Mouse (Mus musculus) olfactory bulb, adult 2 months (tissue): ENCODE results near the gene Ldb2. TPM values are rescaled to one million over a fixed set of nuclear protein-coding genes. Genes with fewer than 3 reads are reported as not detected.

Experiments used
- H3K27ac ChIP-seq: fragments of 200-500 bp; 2 replicates; pipeline ENCODE4 v1.5.1; 2012; ENCODE audit warnings: low read depth, low read length; ENCODE audit not compliant: insufficient read depth
- H3K4me1 ChIP-seq: fragments of 200-500 bp; 2 replicates; pipeline ENCODE4 v1.6.1; 2012; ENCODE audit warnings: low read length; ENCODE audit not compliant: control insufficient read depth, insufficient read depth
- H3K4me3 ChIP-seq: fragments of 200-500 bp; 2 replicates; pipeline ENCODE4 v1.5.1; 2012; ENCODE audit warnings: mild to moderate bottlenecking, low read depth, low read length, moderate library complexity; ENCODE audit not compliant: insufficient read depth
- CTCF ChIP-seq: fragments of 200-500 bp; IDR thresholded peaks from 2 replicates; pipeline ENCODE4 v1.5.1; 2012; ENCODE audit warnings: low read depth, mild to moderate bottlenecking, low read length, moderate library complexity; ENCODE audit not compliant: insufficient read depth
- POLR2A ChIP-seq: fragments of 200-500 bp; IDR thresholded peaks from 2 replicates; pipeline ENCODE4 v1.6.1; 2012; ENCODE audit warnings: mild to moderate bottlenecking, low read depth, low read length, moderate library complexity; ENCODE audit not compliant: insufficient read depth
- WGBS: fragments of 180-500 bp; shearing (Covaris S2); methylation state at CpG from one replicate; pipeline ENCODE4 v1.1.7; 2018; 5-methylcytosine and 5-hydroxymethylcytosine counted together
- polyA plus RNA-seq: library from polyadenylated mRNA; stranded (reverse); fragments of >200 nt; gene quantifications from 2 replicates; pipeline ENCODE4 v1.2.4, GENCODE M21; 2012; ENCODE audit warnings: low replicate concordance; ENCODE audit not compliant: missing spikeins, insufficient read depth, insufficient read length

Gene Ldb2
- polyA plus RNA-seq, 1 experiment, result not detected

- Histone ChIP-seq H3K4me3 (no peak overlapping the region), H3K4me1 (no peaks in the 10 kb centered on the region), H3K27ac (no peak overlapping the region)
- WGBS, result 83% methylated on average over 2 of the region's 2 CpGs
- TF ChIP-seq POLR2A (no peak), CTCF (no peak)
These were observed 129.1 kb downstream of the Ldb2 start for GRCm38 (mm10) chr5:44670336-44670735.

DNA sequence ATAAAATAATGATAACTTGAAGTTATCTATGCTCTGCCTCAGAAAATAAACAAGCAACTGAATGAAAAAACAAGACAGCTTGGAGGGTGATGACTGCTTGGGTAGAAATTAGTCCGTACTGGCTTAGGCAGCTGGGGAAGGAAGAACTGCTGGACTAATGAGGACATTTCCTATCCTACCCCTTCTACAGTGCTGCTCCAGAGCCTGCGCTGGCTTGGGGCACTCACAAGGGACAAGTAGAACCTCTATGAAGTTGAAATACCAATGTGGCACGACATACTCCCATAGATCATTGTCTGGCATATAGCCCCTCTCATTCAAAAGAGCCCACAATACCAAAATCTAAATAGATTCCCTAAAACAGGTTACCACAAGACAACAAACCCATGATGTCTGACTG lies 131.6 kb downstream of the Ldb2 start:
- 92% methylated on average over 3 of the region's 3 CpGs for whole genome bisulfite sequencing
- H3K27ac ChIP-seq, result no peak overlapping the region

DNA sequence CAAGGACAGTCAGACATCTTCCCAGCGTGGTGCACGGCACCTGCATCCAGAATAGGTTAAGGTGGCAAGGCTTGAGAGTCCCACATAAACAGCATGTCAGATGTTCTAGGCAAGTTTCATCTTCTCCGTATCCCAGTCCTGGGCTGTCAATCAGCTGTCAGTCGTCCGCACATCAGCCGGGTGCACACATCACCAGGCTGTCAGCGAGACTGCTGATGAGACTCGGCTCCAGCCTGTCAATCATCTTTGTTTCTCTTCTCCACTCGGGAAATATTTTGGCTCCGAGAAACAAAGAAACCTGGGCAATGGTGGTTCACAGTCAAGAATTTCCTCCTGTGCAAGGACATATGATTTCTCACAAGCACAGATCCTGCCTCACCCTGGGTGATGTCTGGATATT lies 132.1 kb downstream of the Ldb2 start:
- TF ChIP-seq CTCF (no peak), POLR2A (no peak)
- 79% methylated on average over 10 of the region's 10 CpGs for WGBS
- H3K4me1 ChIP-seq, result no peaks in the 10 kb centered on the region
- H3K27ac ChIP-seq, result no peak overlapping the region
- no peak overlapping the region for H3K4me3 ChIP-seq

More for the DNA sequence above, 131.6 kb downstream of the Ldb2 start:
- Histone ChIP-seq H3K4me3 (no peak overlapping the region), H3K4me1 (no peaks in the 10 kb centered on the region)
- TF ChIP-seq CTCF (no peak), POLR2A (no peak)

GRCm38 (mm10) chr5:44659651-44660050 lies 139.8 kb downstream of the Ldb2 start:
- WGBS, result 93% methylated on average over 11 of the region's 11 CpGs
- H3K4me3 ChIP-seq, result no peak overlapping the region
- no peaks in the 10 kb centered on the region for H3K4me1 ChIP-seq
- no peak for TF ChIP-seq CTCF
- no peak for TF ChIP-seq POLR2A
- no peak overlapping the region for H3K27ac ChIP-seq

DNA sequence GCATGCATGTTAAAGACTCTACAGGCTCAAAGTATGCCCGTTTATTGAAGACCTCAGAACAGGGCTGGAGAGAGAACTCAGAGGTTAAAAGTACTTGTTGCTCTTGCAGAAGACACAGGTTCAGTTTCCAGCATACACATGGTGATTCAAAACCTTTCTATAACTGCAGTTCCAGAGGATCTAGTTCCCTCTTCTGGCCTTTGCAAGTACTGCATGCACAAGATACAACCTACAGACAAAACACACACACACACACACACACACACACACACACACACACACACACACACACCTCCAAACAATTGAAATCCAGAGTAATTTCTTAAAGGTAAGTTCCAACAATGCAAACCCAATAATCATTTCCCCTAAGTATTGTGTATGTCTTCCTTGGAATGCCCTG lies 142.8 kb downstream of the Ldb2 start:
- Histone ChIP-seq H3K27ac (no peak overlapping the region), H3K4me1 (no peaks in the 10 kb centered on the region), H3K4me3 (no peak overlapping the region)
- no peak for TF ChIP-seq POLR2A
- TF ChIP-seq CTCF, result no peak
- 100% methylated on average over 1 of the region's 1 CpGs for WGBS

- Histone ChIP-seq H3K27ac (no peak overlapping the region), H3K4me1 (no peaks in the 10 kb centered on the region), H3K4me3 (no peak overlapping the region)
- 36% methylated on average over 9 of the region's 9 CpGs for WGBS
- no peak for TF ChIP-seq POLR2A
- no peak for TF ChIP-seq CTCF
These were observed 145.1 kb downstream of the Ldb2 start for GRCm38 (mm10) chr5:44654403-44654802.

DNA sequence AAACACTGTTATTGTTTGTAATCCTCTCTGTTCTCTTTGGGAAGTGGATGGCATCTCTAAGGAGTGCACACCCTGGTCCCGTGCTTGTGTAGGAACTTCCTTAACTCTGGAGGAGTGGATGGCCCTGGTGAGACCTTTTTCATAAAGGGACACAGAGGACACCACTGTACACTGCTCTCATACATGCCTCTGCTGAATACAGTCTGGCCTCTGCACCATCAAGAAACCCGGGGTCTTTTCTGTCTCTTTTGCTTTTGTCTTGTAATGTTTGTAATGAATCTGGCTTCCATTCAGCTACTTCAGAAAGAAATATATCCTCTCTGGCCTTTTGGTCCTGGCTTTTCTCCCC lies 152.7 kb downstream of the Ldb2 start:
- WGBS, result 62% methylated on average over 2 of the region's 2 CpGs
- Histone ChIP-seq H3K27ac (no peak overlapping the region), H3K4me3 (no peak overlapping the region), H3K4me1 (no peaks in the 10 kb centered on the region)
- no peak for TF ChIP-seq CTCF

DNA sequence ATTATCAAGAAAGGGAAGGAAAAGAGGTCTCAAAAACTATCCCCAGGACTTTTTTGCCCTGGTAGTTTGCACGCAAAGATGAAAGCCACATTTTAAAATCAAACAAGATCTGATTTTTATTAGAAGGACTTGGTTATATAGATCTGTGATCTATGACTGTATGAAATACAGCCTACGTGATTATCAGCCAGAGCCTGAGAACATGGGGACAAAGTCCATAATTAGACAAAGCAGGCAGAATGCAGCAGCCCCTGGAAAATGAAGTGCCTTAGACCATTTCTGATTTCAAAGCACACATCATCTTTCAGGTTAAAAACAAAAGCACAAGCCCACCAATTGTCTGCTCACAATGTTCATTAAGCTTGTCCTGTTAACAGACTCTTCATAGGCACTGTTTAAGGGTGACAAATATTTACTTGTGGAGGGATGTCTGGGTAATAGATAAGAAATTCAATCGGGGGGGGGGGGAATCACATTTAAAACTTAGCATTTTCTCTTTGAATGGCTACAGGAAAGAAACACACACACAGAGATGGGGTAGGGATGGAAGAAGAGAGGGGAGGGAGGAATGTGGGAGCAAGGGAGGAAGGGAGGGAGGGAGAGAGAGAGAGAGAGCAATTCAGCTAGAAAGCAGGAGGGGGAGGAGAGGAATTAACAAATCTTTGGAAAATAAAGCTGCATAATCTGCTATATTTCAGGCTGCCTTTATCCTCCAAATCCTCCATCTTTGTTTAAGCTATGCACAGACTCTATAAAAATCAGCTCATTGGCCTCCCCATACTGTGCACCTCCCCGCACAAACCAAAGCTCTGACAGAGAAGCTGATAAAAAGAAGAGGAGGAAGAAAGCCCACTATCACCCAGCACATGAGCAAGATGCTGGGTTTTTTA lies 153.3 kb downstream of the Ldb2 start:
- no peak overlapping the region for H3K4me3 ChIP-seq
- no peak for TF ChIP-seq POLR2A
- TF ChIP-seq CTCF, result no peak
- H3K4me1 ChIP-seq, result no peaks in the 10 kb centered on the region
- no peak overlapping the region for H3K27ac ChIP-seq
- 81% methylated on average over 4 of the region's 4 CpGs for WGBS

- TF ChIP-seq CTCF (no peak), POLR2A (no peak)
- 77% methylated on average over 3 of the region's 3 CpGs for WGBS
- H3K27ac ChIP-seq, result no peak overlapping the region
- no peaks in the 10 kb centered on the region for H3K4me1 ChIP-seq
- H3K4me3 ChIP-seq, result no peak overlapping the region
These were observed 156.4 kb downstream of the Ldb2 start for GRCm38 (mm10) chr5:44643079-44643478.
